Mouse (Mus musculus) megakaryocyte, embryonic 14.5 days (primary cell): ENCODE results near the gene Arl13b.

ENCODE experiments used
- FLI1 ChIP-seq: IDR thresholded peaks from 2 replicates; pipeline ENCODE4 v1.6.1; 2012; ENCODE audit warnings: low read length, inconsistent platforms, mixed read lengths
- GATA1 ChIP-seq: IDR thresholded peaks from 3 replicates; pipeline ENCODE4 v1.6.1; 2012; ENCODE audit warnings: mixed read lengths, low read length, inconsistent platforms, borderline replicate concordance

GRCm38 (mm10) chr16:62846498-62847312 is at the start of gene Arl13b:
- TF ChIP-seq GATA1 (no peak), FLI1 (0 out of 2 replicates have a peak, but pooled peaks have one; percentile 30)
